11 mouse cellular contexts compared by ENCODE assay signal in genomic region chr6:54591778-54592177, GRCm38 (mm10). TPM values are rescaled to one million over a fixed set of nuclear protein-coding genes. Genes with fewer than 3 reads are reported as not detected.
DNase-seq lines count a peak whose midpoint lies in the region; ATAC-seq and TF ChIP-seq lines count a peak whose summit lies in the region.
"Had no signal": no experiment of that assay in that cellular context is flagged by ENCODE, and none has a peak within 500 bp of the region (broad histone marks: within the 10 kb centered on the region; RNA-seq: fewer than 3 reads in every experiment).

No protein-coding gene starts in this region.

- no peak for TF ChIP-seq POLR2A in kidney, adult 2 months (IDR thresholded peaks at IDR 0.05; ENCODE audit: low read depth, low read length)

- H3K4me3 ChIP-seq in forebrain, embryonic 10.5 days = peak overlapping the region; percentile 60
- peak overlapping the region; percentile 15 for H3K4me3 ChIP-seq in hindbrain, embryonic 16.5 days (ENCODE audit: low read length)
- no peak overlapping the region for H3K4me3 ChIP-seq in kidney, adult 2 months (ENCODE audit: insufficient read depth, low read depth, low read length)

- peak overlapping the region; percentile 22; the same call in 1 of the 2 replicates for H3K9ac ChIP-seq in hindbrain, embryonic 16.5 days (ENCODE audit: low read depth, low read length)

- peak overlapping the region; percentile 41 for H3K4me2 ChIP-seq in hindbrain, embryonic 16.5 days (ENCODE audit: low read length)

- no peak for ATAC-seq in hindbrain, embryonic 16.5 days

- no peaks in the 10 kb centered on the region for H3K9me3 ChIP-seq in forebrain, embryonic 10.5 days
- no peaks in the 10 kb centered on the region for H3K9me3 ChIP-seq in hindbrain, embryonic 16.5 days (ENCODE audit: control insufficient read depth, low read length)
- H3K9me3 ChIP-seq: G1E had no signal

- no peaks in the 10 kb centered on the region for H3K36me3 ChIP-seq in forebrain, embryonic 10.5 days (replicated peaks)
- no peaks in the 10 kb centered on the region for H3K36me3 ChIP-seq in hindbrain, embryonic 16.5 days (ENCODE audit: control insufficient read depth, insufficient read depth, low read length)
- H3K36me3 ChIP-seq in kidney, adult 2 months (ENCODE audit: control insufficient read depth, insufficient read depth, low read length) = no peaks in the 10 kb centered on the region

- TF ChIP-seq CTCF in kidney, adult 2 months (conservative IDR thresholded peaks at IDR 0.05; ENCODE audit: insufficient read depth, insufficient read length, low read depth, low read length) = no peak

- peak; percentile 37 for DNase-seq in 3T3-L1 (ENCODE audit: low read depth, low spot score)
- DNase-seq in forebrain, embryonic 10.5 days (ENCODE audit: extremely low spot score, low spot score) = no peak
- DNase-seq in lung, postnatal 14 days = peak; percentile 25
- no peak for DNase-seq in adrenal gland, adult 8-10 months
- no peak for DNase-seq in right cerebral cortex, postnatal 4 days
- DNase-seq in kidney, adult 2 months = no peak
- DNase-seq in cerebellum, postnatal 4 days (ENCODE audit: low spot score in 2 of 2) = no peak

- WGBS in forebrain, embryonic 10.5 days = 65% methylated on average over 6 of the region's 6 CpGs
- WGBS in hindbrain, embryonic 16.5 days = 48% methylated on average over 6 of the region's 6 CpGs
- 31% methylated on average over 6 of the region's 6 CpGs for WGBS in kidney, adult 2 months

- H3K4me1 ChIP-seq in forebrain, embryonic 10.5 days = peaks cover 63% of the 10 kb centered on the region
- H3K4me1 ChIP-seq in hindbrain, embryonic 16.5 days (ENCODE audit: control insufficient read depth, insufficient read depth, low read depth, low read length) = peaks cover 19% of the 10 kb centered on the region
- peaks cover 3% of the 10 kb centered on the region; the same call in 1 of the 2 replicates for H3K4me1 ChIP-seq in kidney, adult 2 months (ENCODE audit: control insufficient read depth, insufficient read depth, low read length)

- H3K27me3 ChIP-seq in forebrain, embryonic 10.5 days (ENCODE audit: poor library complexity, severe bottlenecking) = no peaks in the 10 kb centered on the region
- H3K27me3 ChIP-seq in hindbrain, embryonic 16.5 days (replicated peaks; ENCODE audit: control insufficient read depth, insufficient read depth, low read length) = no peaks in the 10 kb centered on the region
- H3K27me3 ChIP-seq in kidney, adult 2 months (replicated peaks; ENCODE audit: control insufficient read depth, insufficient read depth, low read length) = no peaks in the 10 kb centered on the region

- no peak overlapping the region for H3K27ac ChIP-seq in forebrain, embryonic 10.5 days
- H3K27ac ChIP-seq in hindbrain, embryonic 16.5 days (ENCODE audit: low read depth, low read length) = no peak overlapping the region
- H3K27ac ChIP-seq in kidney, adult 2 months (ENCODE audit: insufficient read depth, low read depth, low read length) = no peak overlapping the region
- H3K27ac ChIP-seq: macrophage had no signal

RNA-seq across cellular contexts. Expression of gene Plekha8, which starts 3.1 kb away (rescaled TPM):
- polyA plus RNA-seq in forebrain, embryonic 10.5 days (2016; fragmentation: Nextera tagmentation; extraction: Ambion mirVana) = 20.9 and 21.6 TPM in 2 replicates
- polyA plus RNA-seq in hindbrain, embryonic 16.5 days (2015; fragmentation: Nextera tagmentation; extraction: Ambion mirVana) = 6.3 and 8.1 TPM in 2 replicates
- 10 to 100 TPM; 19.1 to 25.4 (median 20.4) TPM for total RNA-seq in adrenal gland, adult 8-10 months (2022)
- 6.2 and 6.5 TPM in 2 replicates for polyA plus RNA-seq in kidney, adult 2 months (2012; rRNA removed)

RNA-seq across cellular contexts. Expression of gene Fkbp14, which starts 5.3 kb away (rescaled TPM):
- 11.3 and 12.3 TPM in 2 replicates for polyA plus RNA-seq in forebrain, embryonic 10.5 days (2016; fragmentation: Nextera tagmentation; extraction: Ambion mirVana)
- 8.0 and 11.8 TPM in 2 replicates for polyA plus RNA-seq in hindbrain, embryonic 16.5 days (2015; fragmentation: Nextera tagmentation; extraction: Ambion mirVana)
- 10 to 100 TPM; 27.0 to 38.9 (median 31.5) TPM for total RNA-seq in adrenal gland, adult 8-10 months (2022)
- polyA plus RNA-seq in kidney, adult 2 months (2012; rRNA removed) = 3.7 and 4.5 TPM in 2 replicates

RNA-seq across cellular contexts. Expression of gene Scrn1, which starts 25.5 kb away (rescaled TPM):
- 58.7 and 62.1 TPM in 2 replicates for polyA plus RNA-seq in forebrain, embryonic 10.5 days (2016; fragmentation: Nextera tagmentation; extraction: Ambion mirVana)
- polyA plus RNA-seq in hindbrain, embryonic 16.5 days (2015; fragmentation: Nextera tagmentation; extraction: Ambion mirVana) = 109 and 114 TPM in 2 replicates
- total RNA-seq in adrenal gland, adult 8-10 months (2022) = 10 to 100 TPM; 34.1 to 73.9 (median 49.6) TPM
- 2.3 and 2.6 TPM in 2 replicates for polyA plus RNA-seq in kidney, adult 2 months (2012; rRNA removed)
- total RNA-seq: common myeloid progenitor, adult 5-6 weeks had no signal
- polyA plus RNA-seq: G1E, macrophage had no signal

Comparison
In these comparisons a context has a peak if more than half of its experiments do, and no peak if none do; other contexts are left out.
1. DNase-seq: peak in 3T3-L1 (single experiment) and lung, postnatal 14 days (single experiment); none in forebrain, embryonic 10.5 days (single experiment), adrenal gland, adult 8-10 months (single experiment), right cerebral cortex, postnatal 4 days (single experiment), kidney, adult 2 months (single experiment) and cerebellum, postnatal 4 days (0 of 2).
2. RNA of gene Scrn1, which starts 25.5 kb away (polyA plus RNA-seq): 109 to 114 TPM in hindbrain, embryonic 16.5 days and 58.7 to 62.1 TPM in forebrain, embryonic 10.5 days; 2.3 to 2.6 TPM in kidney, adult 2 months; every median in the first group is over 10 times any median in the second.